Mouse (Mus musculus) ES-E14 (cell line): ENCODE results near the gene Hcfc1.

Experiments used
- CHD2 ChIP-seq: IDR thresholded peaks from 2 replicates; pipeline ENCODE4 v1.6.1; 2014; ENCODE audit warnings: mild to moderate bottlenecking, low read depth, low read length, inconsistent platforms
- MAFK ChIP-seq: IDR thresholded peaks from 2 replicates; pipeline ENCODE4 v1.6.1; 2014; ENCODE audit warnings: mild to moderate bottlenecking, low read depth, low read length, inconsistent platforms; ENCODE audit not compliant: insufficient read depth
- ZNF384 ChIP-seq: IDR thresholded peaks from 2 replicates; pipeline ENCODE4 v1.6.1; 2012; ENCODE audit warnings: low read depth, low read length, inconsistent platforms

- TF ChIP-seq MAFK, result peak; percentile 98
- TF ChIP-seq CHD2, result no peak
- TF ChIP-seq ZNF384, result no peak
These were observed 33.0 kb upstream of the Hcfc1 start for GRCm38 (mm10) chrX:73998911-73999869.
